Mouse (Mus musculus) adrenal gland, postnatal 10 days (tissue): ENCODE measurements at regions not wholly inside any gene's neighbourhood (a gene's known extent, or its start where the extent isn't known, plus 50 kb on each side); places are given as distances from the start of the nearest gene placed in this dataset.
"Not testable (repeated sequence)": the region's sequence is repeated elsewhere in the genome, so short reads cannot be mapped to it uniquely, and the experiment has no call there.

Source experiments
- DNase-seq: peaks from one replicate; pipeline ENCODE4 v3.0.0; 2021; ENCODE audit warnings: mixed read lengths

GRCm38 (mm10) chr13:25700965-25701364 lies 430.7 kb upstream of the Nrsn1 start:
- no peak for DNase-seq

- DNase-seq: no peak
Observed at GRCm38 (mm10) chr13:25695956-25696355, 425.7 kb upstream of the Nrsn1 start.

DNA sequence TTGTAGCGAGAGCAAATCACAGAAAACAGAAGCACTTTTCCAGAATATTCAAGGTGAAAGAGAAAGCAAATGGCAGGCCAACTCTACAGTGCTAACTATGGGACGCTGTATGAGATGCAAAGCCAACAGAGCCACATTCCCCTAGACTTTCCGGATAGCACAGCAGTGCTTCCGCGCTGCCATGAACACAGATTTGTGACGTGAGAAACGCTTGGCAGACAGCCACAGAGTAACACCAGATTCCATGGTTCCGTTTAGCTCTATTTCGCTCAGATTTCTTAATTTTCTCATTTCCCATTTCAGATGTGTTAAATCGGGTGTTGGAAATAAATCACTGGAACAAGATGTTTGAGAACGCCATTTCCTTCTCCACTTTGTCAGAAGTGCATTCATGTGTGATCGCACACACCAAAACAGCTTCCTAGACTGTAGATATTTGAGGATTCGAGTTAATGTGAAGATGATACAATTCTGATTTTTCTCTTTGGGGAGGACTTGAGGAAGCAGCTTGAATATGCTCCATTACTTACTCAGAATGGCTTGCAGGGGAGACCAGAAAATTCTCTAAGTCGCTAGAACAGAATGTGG lies 424.8 kb upstream of the Nrsn1 start:
- DNase-seq: no peak

GRCm38 (mm10) chr13:25678221-25678735 lies 408.0 kb upstream of the Nrsn1 start:
- no peak for DNase-seq

DNA sequence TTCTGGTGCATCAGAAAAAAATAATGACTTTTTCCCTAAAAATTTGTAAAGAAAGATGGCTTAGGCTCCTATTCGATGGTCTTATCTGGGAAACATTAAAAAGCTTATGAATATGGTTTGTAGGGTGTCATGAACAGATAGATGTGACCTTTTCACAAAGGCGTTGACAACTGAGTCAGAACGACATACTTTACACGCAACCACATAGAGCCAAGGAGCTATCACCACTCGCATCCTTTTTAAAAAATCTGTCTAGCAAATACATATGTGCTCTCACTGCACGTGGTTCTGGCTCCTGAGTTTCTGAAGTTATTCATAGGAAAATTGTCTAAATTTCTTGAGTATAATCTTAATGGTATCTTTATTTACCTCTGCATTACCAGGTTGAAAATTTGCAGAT lies 404.9 kb upstream of the Nrsn1 start:
- no peak for DNase-seq

DNA sequence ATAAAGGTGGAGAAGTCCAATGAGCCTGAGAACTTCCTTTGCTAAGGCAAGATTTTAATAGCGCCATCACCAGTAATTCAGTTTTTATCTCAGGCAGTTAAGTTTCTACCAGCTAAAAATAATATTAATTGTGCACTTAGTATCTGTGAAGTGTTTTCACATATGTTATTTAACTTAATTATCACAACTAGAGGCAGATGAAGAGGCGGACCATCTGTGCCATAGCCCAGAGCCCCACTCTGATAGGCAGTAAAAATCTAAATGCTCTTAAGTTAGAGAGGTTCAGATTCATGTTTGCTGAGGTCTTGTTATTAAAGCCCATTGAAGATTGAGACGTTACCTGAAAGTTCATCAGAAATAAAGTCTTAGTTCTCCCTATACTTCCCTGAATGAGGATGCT lies 395.7 kb upstream of the Nrsn1 start:
- DNase-seq: no peak

- no peak for DNase-seq
Observed at GRCm38 (mm10) chr13:25664963-25665606, 394.8 kb upstream of the Nrsn1 start.

- DNase-seq: no peak
Observed at GRCm38 (mm10) chr13:25648430-25648786, 378.1 kb upstream of the Nrsn1 start.

GRCm38 (mm10) chr13:25647711-25648429 lies 377.6 kb upstream of the Nrsn1 start:
- DNase-seq: no peak

DNA sequence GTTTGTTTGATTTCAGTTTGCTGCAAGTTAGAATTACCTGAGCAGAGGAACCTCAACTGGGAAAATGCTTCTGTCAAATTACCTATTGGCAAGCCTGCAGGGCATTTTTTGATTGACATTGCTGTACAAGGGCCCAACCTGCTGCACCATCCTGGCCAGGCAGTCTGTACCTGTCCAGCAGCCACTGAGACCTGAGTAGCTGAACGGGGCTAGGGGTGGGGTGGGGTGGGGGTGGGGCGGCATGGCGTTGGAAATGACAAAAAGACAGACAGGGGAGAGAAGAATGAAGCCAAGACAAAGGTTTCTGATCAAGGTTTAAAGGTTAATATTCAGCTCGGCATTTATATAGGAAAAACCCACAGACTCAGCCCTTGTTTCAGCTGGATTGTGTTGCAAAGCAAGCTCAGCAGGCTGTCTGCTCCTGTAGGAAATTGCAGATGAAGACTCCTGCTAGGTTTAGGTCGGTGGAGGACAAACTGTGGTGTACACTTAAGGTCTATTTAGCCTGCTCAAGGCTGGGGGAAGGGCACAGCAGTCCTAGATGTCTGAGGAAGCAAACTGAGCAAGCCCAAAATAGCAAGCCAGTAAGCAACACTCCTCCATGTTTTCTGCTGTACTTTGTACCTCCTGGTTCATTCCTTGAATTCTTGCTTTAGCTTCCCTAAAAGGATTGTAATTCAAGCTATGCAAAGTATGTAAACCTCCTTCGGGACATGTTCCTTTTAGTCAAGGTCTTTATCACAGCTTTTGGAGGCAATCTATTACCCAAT lies 369.4 kb upstream of the Nrsn1 start:
- DNase-seq: no peak

DNA sequence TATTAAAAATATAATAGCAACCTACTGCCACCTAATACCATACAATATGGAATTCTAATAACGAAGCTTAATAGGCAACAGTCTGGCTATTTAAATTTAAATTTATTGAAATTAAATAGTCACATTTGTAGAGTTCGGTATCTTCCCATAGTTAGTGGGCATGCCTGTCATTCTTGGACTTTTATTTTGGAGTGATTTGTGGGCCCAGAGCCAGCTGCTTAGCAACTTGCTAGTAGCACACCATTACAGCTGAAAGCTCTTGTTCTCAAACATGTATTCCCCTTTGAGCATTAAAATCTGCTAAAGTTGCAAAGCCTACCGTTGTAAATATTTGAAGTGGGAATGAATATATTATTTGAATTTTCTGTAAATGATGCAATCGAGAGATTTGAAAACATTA lies 359.2 kb upstream of the Nrsn1 start:
- DNase-seq: peak; percentile 48

DNA sequence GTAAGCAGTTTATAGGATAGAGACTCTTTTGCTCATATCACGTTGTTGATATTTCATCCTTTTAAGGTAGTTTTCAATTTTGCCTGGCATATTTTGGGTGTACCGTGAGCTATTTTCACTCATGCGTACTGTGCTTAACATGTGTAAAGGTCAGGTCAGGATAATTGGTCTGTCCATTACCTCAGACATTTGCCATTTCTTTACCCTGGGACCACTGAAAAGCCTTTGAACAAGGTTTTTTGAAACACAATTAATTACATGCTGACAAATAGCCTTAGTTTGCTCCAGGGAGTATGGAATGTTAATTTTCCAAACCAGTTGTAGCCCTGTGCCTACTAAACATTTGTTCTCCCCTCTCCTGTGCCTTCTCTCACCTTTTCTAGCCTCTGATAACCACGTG lies 347.3 kb upstream of the Nrsn1 start:
- DNase-seq: no peak

- DNase-seq: no peak
Observed at GRCm38 (mm10) chr13:25611986-25612385, 341.7 kb upstream of the Nrsn1 start.

- no peak for DNase-seq
Observed at GRCm38 (mm10) chr13:25609641-25610040, 339.3 kb upstream of the Nrsn1 start.

DNA sequence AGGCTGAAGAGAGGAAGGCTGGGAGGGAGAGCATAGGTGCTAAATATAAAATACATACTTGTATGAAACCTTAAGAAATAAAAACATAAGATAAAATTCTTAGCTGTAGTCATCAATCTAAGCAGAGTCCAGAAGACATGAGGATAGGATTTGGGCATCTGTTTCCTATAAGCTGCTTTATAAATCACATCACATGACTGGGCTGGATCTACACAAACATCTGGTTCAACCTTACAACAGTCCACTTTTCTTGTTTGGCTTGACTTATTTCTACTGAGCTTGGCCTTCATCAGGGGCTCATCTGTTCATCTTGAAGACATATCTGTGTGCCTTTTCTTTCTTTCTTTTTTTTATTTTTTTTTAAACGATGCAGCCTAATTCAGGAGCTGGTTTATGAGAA lies 338.9 kb upstream of the Nrsn1 start:
- no peak for DNase-seq

- not testable (repeated sequence) for DNase-seq
Observed at GRCm38 (mm10) chr13:25601351-25601750, 331.0 kb upstream of the Nrsn1 start.

- no peak for DNase-seq
Observed at GRCm38 (mm10) chr13:25594629-25595028, 324.3 kb upstream of the Nrsn1 start.

GRCm38 (mm10) chr13:25570641-25571040 lies 300.3 kb upstream of the Nrsn1 start:
- no peak for DNase-seq

DNA sequence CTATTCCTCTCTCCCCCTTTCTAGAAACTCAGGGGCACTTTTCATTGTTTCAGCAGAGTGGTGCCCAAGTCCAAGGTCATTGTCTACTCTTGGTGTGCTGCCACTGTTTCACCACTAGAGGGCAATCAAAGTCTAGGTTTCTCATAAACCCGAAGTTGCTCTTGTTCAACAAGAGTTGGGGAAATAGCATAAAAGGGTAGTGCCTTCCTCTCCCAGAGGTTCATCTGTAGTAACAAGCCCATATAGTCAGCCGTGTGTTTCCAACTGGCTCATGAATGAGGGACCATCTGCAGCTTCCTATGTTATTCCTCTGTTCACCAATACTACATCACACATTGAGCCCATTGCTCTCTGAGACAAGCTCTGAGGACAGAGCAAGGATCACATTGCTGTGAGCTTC lies 292.4 kb upstream of the Nrsn1 start:
- peak; percentile 51 for DNase-seq

DNA sequence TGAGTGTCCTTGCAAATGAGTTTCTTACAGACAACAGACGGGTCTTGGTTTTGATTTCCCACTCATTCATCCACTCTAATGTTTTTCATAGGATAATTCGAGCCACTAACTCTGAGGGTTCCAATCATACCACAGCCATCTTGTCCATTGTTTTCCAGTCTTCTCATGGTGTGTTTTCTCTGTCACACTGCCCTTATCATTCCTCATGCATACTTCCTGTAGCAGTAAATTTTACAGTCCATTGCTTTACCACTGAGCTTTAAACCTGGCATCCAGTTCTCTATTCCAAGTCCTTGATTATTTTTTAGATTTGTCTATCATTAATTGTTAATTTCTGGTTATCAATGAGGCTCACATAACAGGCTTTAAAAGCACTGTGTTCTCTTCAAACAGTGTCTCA lies 290.0 kb upstream of the Nrsn1 start:
- DNase-seq: no peak

DNA sequence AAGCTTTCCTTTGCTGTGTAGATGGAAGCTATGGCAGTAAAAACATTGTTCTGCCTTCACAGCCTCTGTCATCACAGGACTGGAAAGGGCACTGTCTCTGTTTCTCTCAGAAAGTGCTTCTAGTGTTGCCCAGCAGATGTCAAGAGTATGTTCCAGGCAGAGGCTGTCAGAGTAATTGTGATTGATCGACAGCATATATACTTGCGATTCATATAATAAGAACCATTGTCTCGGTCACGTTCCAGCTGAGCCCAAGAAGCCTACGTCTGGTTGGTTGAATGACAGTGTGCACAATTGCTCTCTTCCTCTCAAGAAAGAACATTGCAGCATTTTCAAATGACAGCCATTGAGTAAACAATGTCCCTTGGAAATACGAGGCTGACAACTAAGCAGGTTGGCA lies 284.7 kb upstream of the Nrsn1 start:
- no peak for DNase-seq

- no peak for DNase-seq
Observed at GRCm38 (mm10) chr13:25548551-25548950, 278.2 kb upstream of the Nrsn1 start.
